Mouse (Mus musculus) heart, adult 18-20 months (tissue): ENCODE measurements around the gene Xkr7. TPM values are rescaled to one million over a fixed set of nuclear protein-coding genes. Genes with fewer than 3 reads are reported as not detected.

Experiments
- DNase-seq, 2 experiments: peaks; one replicate each; pipeline ENCODE4 v3.0.0; 2021 to 2022; ENCODE audit warnings: mixed read lengths in 1 of 2
- long read RNA-seq, 2 experiments: library from polyadenylated mRNA; stranded (forward); transcript quantifications; one replicate each; pipeline ENCODE4 v2.0.0; 2021
- total RNA-seq, 2 experiments: library from RNA; stranded (reverse); gene quantifications; 2 replicates each; pipeline ENCODE4 v1.2.3; 2021

Gene Xkr7
- total RNA-seq: not detected
- long read RNA-seq, experiment 1: 0 reads
- long read RNA-seq, experiment 2: 0 reads

GRCm38 (mm10) chr2:153031126-153032082 lies at the start of gene Xkr7:
Gene Xkr7, plus strand, starts transcription at chr2:153031852.
- DNase-seq: no peak

GRCm38 (mm10) chr2:152985582-152985981 lies 46.1 kb upstream of the Xkr7 start:
- DNase-seq: no peak

- no peak for DNase-seq
These were observed 40.1 kb upstream of the Xkr7 start for GRCm38 (mm10) chr2:152991529-152991928.

- DNase-seq: no peak
These were observed 34.6 kb upstream of the Xkr7 start for GRCm38 (mm10) chr2:152997046-152997445.

- DNase-seq: no peak
These were observed 29.0 kb upstream of the Xkr7 start for GRCm38 (mm10) chr2:153002492-153003248.

- no peak for DNase-seq
These were observed 27.8 kb upstream of the Xkr7 start for GRCm38 (mm10) chr2:153003681-153004338.

- no peak for DNase-seq
These were observed 25.7 kb upstream of the Xkr7 start for GRCm38 (mm10) chr2:153005981-153006380.

GRCm38 (mm10) chr2:153009192-153009973 lies 22.3 kb upstream of the Xkr7 start:
- no peak for DNase-seq

- DNase-seq: no peak
These were observed 17.7 kb upstream of the Xkr7 start for GRCm38 (mm10) chr2:153013724-153014515.

- DNase-seq: peak; percentile 95 to 98
These were observed 16.7 kb upstream of the Xkr7 start, which contains the start of gene Pdrg1 for GRCm38 (mm10) chr2:153014758-153015593. Gene Pdrg1, minus strand, starts transcription at chr2:153015427.

GRCm38 (mm10) chr2:153015804-153016203 lies 15.8 kb upstream of the Xkr7 start:
- peak in 1 of 2 experiments; percentile 10 for DNase-seq

- no peak for DNase-seq
These were observed 14.9 kb upstream of the Xkr7 start for GRCm38 (mm10) chr2:153016786-153017185.

GRCm38 (mm10) chr2:153019355-153019754 lies 12.3 kb upstream of the Xkr7 start:
- DNase-seq: no peak

- no peak for DNase-seq
These were observed 10.5 kb upstream of the Xkr7 start for GRCm38 (mm10) chr2:153021163-153021562.

GRCm38 (mm10) chr2:153022855-153023254 lies 8.8 kb upstream of the Xkr7 start:
- no peak for DNase-seq

- DNase-seq: no peak
These were observed 5.6 kb upstream of the Xkr7 start for GRCm38 (mm10) chr2:153026052-153026451.

- DNase-seq: no peak
These were observed 4.2 kb upstream of the Xkr7 start for GRCm38 (mm10) chr2:153027501-153027900.

- no peak for DNase-seq
These were observed 1.2 kb upstream of the Xkr7 start for GRCm38 (mm10) chr2:153030422-153030821.

- peak; percentile 36 to 86 for DNase-seq
These were observed 611 bp downstream of the Xkr7 start for GRCm38 (mm10) chr2:153032083-153032842.
